9 mouse cellular contexts compared by ENCODE assay signal in genomic region chr19:10868623-10869141, GRCm38 (mm10). TPM values are rescaled to one million over a fixed set of nuclear protein-coding genes. Genes with fewer than 3 reads are reported as not detected.
DNase-seq lines count a peak whose midpoint lies in the region; ATAC-seq and TF ChIP-seq lines count a peak whose summit lies in the region.
"Had no signal": no experiment of that assay in that cellular context is flagged by ENCODE, and none has a peak within 500 bp of the region (broad histone marks: within the 10 kb centered on the region; RNA-seq: fewer than 3 reads in every experiment).

No protein-coding gene starts in this region.

- DNase-seq in heart, postnatal 4 days: no peak
- peak; percentile 52 for DNase-seq in brain, adult 2 months (ENCODE audit: low read depth, low spot score)
- no peak for DNase-seq in liver, postnatal 0 days
- DNase-seq in spleen, postnatal 36 days (ENCODE audit: low spot score in 2 of 2): no peak
- DNase-seq in urinary bladder, postnatal 36 days (ENCODE audit: low spot score in 2 of 2): no peak
- DNase-seq in urinary bladder, postnatal 4 days (ENCODE audit: low spot score in 2 of 2): no peak

- peak overlapping the region; percentile 76; the same call in 1 of the 2 replicates for H3K27ac ChIP-seq in heart, embryonic 15.5 days
- H3K27ac ChIP-seq in forebrain, embryonic 16.5 days (ENCODE audit: low read length): peak overlapping the region; percentile 93
- H3K27ac ChIP-seq in liver, postnatal 0 days (ENCODE audit: low read depth): no peak overlapping the region

- peak overlapping the region; percentile 77 for H3K9ac ChIP-seq in heart, embryonic 15.5 days
- peak overlapping the region; percentile 98 for H3K9ac ChIP-seq in forebrain, embryonic 16.5 days (replicated peaks; ENCODE audit: low read depth, low read length)
- H3K9ac ChIP-seq in liver, postnatal 0 days (replicated peaks): peak overlapping the region; percentile 11; the same call in 1 of the 2 replicates

- TF ChIP-seq CTCF in liver, postnatal 0 days (IDR thresholded peaks at IDR 0.05; ENCODE audit: low read depth): no peak

- peak overlapping the region; percentile 79 for H3K4me2 ChIP-seq in heart, embryonic 15.5 days
- H3K4me2 ChIP-seq in forebrain, embryonic 16.5 days (ENCODE audit: low read length): peak overlapping the region; percentile 90
- peak overlapping the region; percentile 66 for H3K4me2 ChIP-seq in liver, postnatal 0 days (ENCODE audit: low read depth, low read length)

- peaks cover 19% of the 10 kb centered on the region for H3K4me1 ChIP-seq in heart, embryonic 15.5 days (replicated peaks)
- H3K4me1 ChIP-seq in forebrain, embryonic 16.5 days (replicated peaks; ENCODE audit: control insufficient read depth, insufficient read depth, low read length): peaks cover 27% of the 10 kb centered on the region
- peaks cover 11% of the 10 kb centered on the region; the same call in 1 of the 2 replicates for H3K4me1 ChIP-seq in liver, postnatal 0 days (ENCODE audit: insufficient read depth)

- H3K4me3 ChIP-seq in heart, embryonic 15.5 days: peak overlapping the region; percentile 81
- peak overlapping the region; percentile 89 for H3K4me3 ChIP-seq in forebrain, embryonic 16.5 days (replicated peaks; ENCODE audit: low read length)
- H3K4me3 ChIP-seq in liver, postnatal 0 days (ENCODE audit: low read depth, low read length): peak overlapping the region; percentile 45; the same call in 1 of the 2 replicates

- peaks cover 54% of the 10 kb centered on the region for H3K36me3 ChIP-seq in heart, embryonic 15.5 days
- peaks cover 35% of the 10 kb centered on the region for H3K36me3 ChIP-seq in forebrain, embryonic 16.5 days (ENCODE audit: control insufficient read depth, insufficient read depth)
- H3K36me3 ChIP-seq in liver, postnatal 0 days (replicated peaks; ENCODE audit: insufficient read depth, low read length): peaks cover 10% of the 10 kb centered on the region

- 2% methylated on average over 17 of the region's 17 CpGs for WGBS in heart, embryonic 15.5 days
- 0% methylated on average over 17 of the region's 17 CpGs for WGBS in forebrain, embryonic 16.5 days
- WGBS in liver, postnatal 0 days (ENCODE audit: insufficient replicate concordance): 5% methylated on average over 17 of the region's 17 CpGs

- H3K9me3 ChIP-seq in heart, embryonic 15.5 days (replicated peaks): no peaks in the 10 kb centered on the region
- no peaks in the 10 kb centered on the region for H3K9me3 ChIP-seq in forebrain, embryonic 16.5 days (ENCODE audit: control insufficient read depth, low read length)
- H3K9me3 ChIP-seq in liver, postnatal 0 days (ENCODE audit: low read length): no peaks in the 10 kb centered on the region

- no peaks in the 10 kb centered on the region for H3K27me3 ChIP-seq in heart, embryonic 15.5 days
- H3K27me3 ChIP-seq in forebrain, embryonic 16.5 days (replicated peaks; ENCODE audit: control insufficient read depth, insufficient read depth, low read length): no peaks in the 10 kb centered on the region
- peaks cover 21% of the 10 kb centered on the region for H3K27me3 ChIP-seq in liver, postnatal 0 days (ENCODE audit: insufficient read depth, low read length)
- H3K27me3 ChIP-seq: Patski had no signal

- TF ChIP-seq EP300 in liver, postnatal 0 days (IDR thresholded peaks at IDR 0.05; ENCODE audit: low read depth): no peak

- ATAC-seq in heart, embryonic 15.5 days (replicated peaks; ENCODE audit: insufficient number of reproducible peaks, insufficient read depth, low FRiP score, low read depth): no peak
- peak; percentile 24 for ATAC-seq in forebrain, embryonic 16.5 days
- no peak for ATAC-seq in liver, postnatal 0 days

RNA-seq across cellular contexts. Expression of gene Tmem132a, which starts 1.1 kb away (rescaled TPM):
- polyA plus RNA-seq in heart, embryonic 15.5 days (2015; fragmentation: Nextera tagmentation; extraction: Ambion mirVana): 40.8 and 48.7 TPM in 2 replicates
- 10 to 100 TPM; 52.4 to 53.4 TPM for total RNA-seq in heart, postnatal 4 days (2021)
- polyA plus RNA-seq in forebrain, embryonic 16.5 days (2015; fragmentation: Nextera tagmentation; extraction: Ambion mirVana): 176 and 195 TPM in 2 replicates
- 2.0 and 2.1 TPM in 2 replicates for polyA plus RNA-seq in liver, postnatal 0 days (2015; fragmentation: Nextera tagmentation; extraction: Ambion mirVana)

RNA-seq across cellular contexts. Expression of gene Tmem109, which starts 13.1 kb away (rescaled TPM):
- 93.2 and 106 TPM in 2 replicates for polyA plus RNA-seq in heart, embryonic 15.5 days (2015; fragmentation: Nextera tagmentation; extraction: Ambion mirVana)
- 100 to 1,000 TPM; 100 to 104 TPM for total RNA-seq in heart, postnatal 4 days (2021)
- polyA plus RNA-seq in forebrain, embryonic 16.5 days (2015; fragmentation: Nextera tagmentation; extraction: Ambion mirVana): 43.7 and 46.1 TPM in 2 replicates
- 12.8 and 13.2 TPM in 2 replicates for polyA plus RNA-seq in liver, postnatal 0 days (2015; fragmentation: Nextera tagmentation; extraction: Ambion mirVana)

RNA-seq across cellular contexts. Expression of gene Prpf19, which starts 26.3 kb away (rescaled TPM):
- 29.4 and 31.2 TPM in 2 replicates for polyA plus RNA-seq in heart, embryonic 15.5 days (2015; fragmentation: Nextera tagmentation; extraction: Ambion mirVana)
- 100 to 1,000 TPM; 214 to 232 TPM for total RNA-seq in heart, postnatal 4 days (2021)
- 42.8 and 43.3 TPM in 2 replicates for polyA plus RNA-seq in forebrain, embryonic 16.5 days (2015; fragmentation: Nextera tagmentation; extraction: Ambion mirVana)
- 10.2 and 12.7 TPM in 2 replicates for polyA plus RNA-seq in liver, postnatal 0 days (2015; fragmentation: Nextera tagmentation; extraction: Ambion mirVana)

RNA-seq across cellular contexts. Expression of gene Slc15a3, which starts 29.2 kb away (rescaled TPM):
- polyA plus RNA-seq in heart, embryonic 15.5 days (2015; fragmentation: Nextera tagmentation; extraction: Ambion mirVana): 0.30 and 0.99 TPM in 2 replicates
- 1 to 10 TPM; 2.1 to 2.3 TPM for total RNA-seq in heart, postnatal 4 days (2021)
- polyA plus RNA-seq in forebrain, embryonic 16.5 days (2015; fragmentation: Nextera tagmentation; extraction: Ambion mirVana): 0.25 and 0.57 TPM in 2 replicates
- 4.2 and 4.4 TPM in 2 replicates for polyA plus RNA-seq in liver, postnatal 0 days (2015; fragmentation: Nextera tagmentation; extraction: Ambion mirVana)

RNA-seq across cellular contexts. Expression of gene Cd6, which starts 38.8 kb away (rescaled TPM):
- polyA plus RNA-seq in heart, embryonic 15.5 days (2015; fragmentation: Nextera tagmentation; extraction: Ambion mirVana): 0.56 TPM in 1 of 2 replicates, not detected in the other
- total RNA-seq in heart, postnatal 4 days (2021): under 1 TPM in 1 of 2 experiments, not detected in 1; 0.17 TPM
- polyA plus RNA-seq in forebrain, embryonic 16.5 days (2015; fragmentation: Nextera tagmentation; extraction: Ambion mirVana): not detected in 2 replicates
- 0.11 TPM in 1 of 2 replicates, not detected in the other for polyA plus RNA-seq in liver, postnatal 0 days (2015; fragmentation: Nextera tagmentation; extraction: Ambion mirVana)

Comparison
In these comparisons a context has a peak if more than half of its experiments do, and no peak if none do; other contexts are left out.
1. H3K9ac ChIP-seq: peak in every context shown above with its lines; median percentile 98 in forebrain, embryonic 16.5 days; 77 in heart, embryonic 15.5 days; 11 in liver, postnatal 0 days.
2. RNA of gene Tmem132a, which starts 1.1 kb away (polyA plus RNA-seq): 176 to 195 TPM in forebrain, embryonic 16.5 days and 40.8 to 48.7 TPM in heart, embryonic 15.5 days; 2.0 to 2.1 TPM in liver, postnatal 0 days; every median in the first group is over 10 times any median in the second.
3. Peak in every context shown above with its lines, with median percentiles within 50 percentile points of each other: H3K4me2 ChIP-seq and H3K4me3 ChIP-seq.